Mouse (Mus musculus) forebrain, postnatal 0 days (tissue): ENCODE measurements at regions not wholly inside any gene's neighbourhood (a gene's known extent, or its start where the extent isn't known, plus 50 kb on each side); places are given as distances from the start of the nearest gene placed in this dataset.
A peak's percentile ranks its signal among the peaks of the same experiment; 100 is the strongest.

Source experiments
- ATAC-seq: fragments of 200-750 bp; cut with Nextera tagmentation; 2 replicates; pipeline ENCODE4 v1.8.0; 2017; ENCODE audit warnings: mild to moderate bottlenecking, moderate library complexity
- DNase-seq: peaks from one replicate; pipeline ENCODE4 v3.0.0-alpha.2; 2015
- H3K27ac ChIP-seq: fragments of 300-500 bp; sonication (generic); 2 replicates; pipeline ENCODE4 v1.5.1; 2014; ENCODE audit warnings: low read depth, mild to moderate bottlenecking, antibody characterized with exemption, low read length, moderate library complexity, mixed read lengths
- H3K27me3 ChIP-seq: fragments of 300-500 bp; sonication (generic); 2 replicates; pipeline ENCODE4 v1.6.1; 2014; ENCODE audit warnings: mild to moderate bottlenecking, low read length, mixed read lengths; ENCODE audit not compliant: insufficient read depth
- H3K36me3 ChIP-seq: fragments of 300-500 bp; sonication (generic); 2 replicates; pipeline ENCODE4 v1.6.1; 2014; ENCODE audit warnings: mild to moderate bottlenecking, moderate library complexity; ENCODE audit not compliant: insufficient read depth
- H3K4me1 ChIP-seq: fragments of 300-500 bp; sonication (generic); 2 replicates; pipeline ENCODE4 v1.6.1; 2014; ENCODE audit warnings: antibody characterized with exemption; ENCODE audit not compliant: insufficient read depth
- H3K4me2 ChIP-seq: fragments of 300-500 bp; sonication (generic); 2 replicates; pipeline ENCODE4 v1.6.1; 2014; ENCODE audit warnings: low read depth, mild to moderate bottlenecking, moderate library complexity
- H3K4me3 ChIP-seq: fragments of 300-500 bp; sonication (generic); 2 replicates; pipeline ENCODE4 v1.5.1; 2014; ENCODE audit warnings: low read depth, low read length, mixed read lengths
- H3K9ac ChIP-seq: fragments of 300-500 bp; sonication (generic); 2 replicates; pipeline ENCODE4 v1.6.1; 2014; ENCODE audit warnings: mild to moderate bottlenecking
- H3K9me3 ChIP-seq: fragments of 300-500 bp; sonication (generic); 2 replicates; pipeline ENCODE4 v1.6.1; 2016; ENCODE audit warnings: low read length
- CTCF ChIP-seq: sonication (generic); IDR thresholded peaks from 2 replicates; pipeline ENCODE4 v1.5.1; 2016; ENCODE audit warnings: antibody characterized with exemption, control low read depth, low read depth
- WGBS: fragments of 180-500 bp; shearing (Covaris S2); extraction: QIAGEN DNeasy Blood & Tissue Kit; methylation state at CpG from one replicate; pipeline ENCODE4 v1.1.7; 2014; 5-methylcytosine and 5-hydroxymethylcytosine counted together

DNA sequence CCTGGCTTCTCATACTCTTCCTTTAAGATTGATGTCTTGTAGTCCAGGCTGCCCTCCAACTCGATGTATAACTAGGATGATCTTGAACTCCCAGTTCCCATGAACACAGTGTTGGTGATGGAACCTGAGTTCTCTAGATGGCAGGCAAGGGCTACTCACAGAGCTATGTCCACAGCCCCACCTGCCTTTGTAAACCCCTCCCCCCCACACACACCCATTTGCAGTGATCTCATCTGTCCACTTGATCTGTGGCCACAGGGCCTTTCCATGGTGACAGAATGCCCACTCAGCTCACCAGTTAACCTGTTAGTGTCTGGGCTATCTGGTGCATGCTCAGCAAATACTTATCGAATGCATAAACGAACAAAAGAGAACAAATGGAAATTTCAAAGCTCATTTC, 176.4 kb downstream of the Nucb2 start:
- no peak overlapping the region for H3K9ac ChIP-seq
- H3K27ac ChIP-seq, result no peak overlapping the region
- no peaks in the 10 kb centered on the region for H3K36me3 ChIP-seq
- no peak overlapping the region for H3K4me2 ChIP-seq
- H3K9me3 ChIP-seq, result no peaks in the 10 kb centered on the region
- no peak for ATAC-seq
- no peak overlapping the region for H3K4me3 ChIP-seq
- H3K4me1 ChIP-seq, result no peaks in the 10 kb centered on the region
- no peak for TF ChIP-seq CTCF
- WGBS, result 54% methylated on average over 3 of the region's 3 CpGs
- no peak for DNase-seq
- H3K27me3 ChIP-seq, result no peaks in the 10 kb centered on the region

DNA sequence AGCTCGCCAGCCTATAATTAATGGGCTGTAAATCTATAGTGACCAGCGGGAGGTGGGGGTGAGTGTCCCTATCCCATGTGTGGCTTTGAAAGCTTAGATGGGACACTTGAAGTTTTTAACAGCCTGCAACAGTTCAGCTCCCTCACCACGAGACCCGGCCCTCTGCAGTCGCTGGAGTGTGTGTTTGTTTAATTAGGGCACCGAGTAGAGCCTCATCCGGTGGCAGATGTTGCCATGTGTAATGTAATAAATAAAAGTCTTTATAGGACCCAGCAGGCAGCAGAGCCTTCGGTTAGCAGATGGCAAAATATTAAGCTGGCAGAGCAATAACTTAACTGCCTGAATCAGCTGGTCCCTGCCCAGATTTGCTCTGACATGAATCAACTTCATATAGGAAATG, 177.1 kb downstream of the Nucb2 start:
- Histone ChIP-seq H3K4me2 (no peak overlapping the region), H3K27ac (no peak overlapping the region), H3K9ac (no peak overlapping the region), H3K27me3 (no peaks in the 10 kb centered on the region), H3K36me3 (no peaks in the 10 kb centered on the region), H3K9me3 (no peaks in the 10 kb centered on the region), H3K4me3 (no peak overlapping the region), H3K4me1 (no peaks in the 10 kb centered on the region)
- TF ChIP-seq CTCF, result no peak
- 29% methylated on average over 8 of the region's 8 CpGs for WGBS
- DNase-seq (peak; percentile 47), ATAC-seq (peak; percentile 56)

DNA sequence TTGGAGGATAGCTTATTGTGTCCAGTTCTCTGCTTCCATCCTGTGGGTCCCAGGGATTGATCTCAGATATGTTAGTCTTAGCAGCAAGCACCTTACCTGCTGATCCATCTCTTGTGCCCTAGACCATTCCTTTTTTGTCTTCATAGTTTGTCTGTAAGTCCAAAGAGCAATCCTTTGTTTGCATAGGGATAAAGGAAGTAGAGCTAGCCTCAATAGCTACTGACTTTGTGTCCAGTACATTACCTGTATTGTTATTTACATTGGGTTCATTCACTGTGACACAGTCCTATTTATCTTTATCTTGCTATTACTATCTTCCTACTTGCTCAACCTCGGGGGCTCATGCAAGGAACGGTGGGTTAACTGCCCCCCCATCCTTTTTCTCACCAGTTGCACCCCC, 196.2 kb downstream of the Nucb2 start:
- Histone ChIP-seq H3K27ac (no peak overlapping the region), H3K4me3 (no peak overlapping the region), H3K27me3 (no peaks in the 10 kb centered on the region), H3K36me3 (no peaks in the 10 kb centered on the region), H3K4me2 (no peak overlapping the region), H3K9me3 (no peaks in the 10 kb centered on the region), H3K9ac (no peak overlapping the region), H3K4me1 (peaks cover 3% of the 10 kb centered on the region; the same call in 1 of the 2 replicates)
- DNase-seq (no peak), ATAC-seq (no peak)
- whole genome bisulfite sequencing, result 78% methylated on average over 2 of the region's 2 CpGs
- TF ChIP-seq CTCF, result no peak

DNA sequence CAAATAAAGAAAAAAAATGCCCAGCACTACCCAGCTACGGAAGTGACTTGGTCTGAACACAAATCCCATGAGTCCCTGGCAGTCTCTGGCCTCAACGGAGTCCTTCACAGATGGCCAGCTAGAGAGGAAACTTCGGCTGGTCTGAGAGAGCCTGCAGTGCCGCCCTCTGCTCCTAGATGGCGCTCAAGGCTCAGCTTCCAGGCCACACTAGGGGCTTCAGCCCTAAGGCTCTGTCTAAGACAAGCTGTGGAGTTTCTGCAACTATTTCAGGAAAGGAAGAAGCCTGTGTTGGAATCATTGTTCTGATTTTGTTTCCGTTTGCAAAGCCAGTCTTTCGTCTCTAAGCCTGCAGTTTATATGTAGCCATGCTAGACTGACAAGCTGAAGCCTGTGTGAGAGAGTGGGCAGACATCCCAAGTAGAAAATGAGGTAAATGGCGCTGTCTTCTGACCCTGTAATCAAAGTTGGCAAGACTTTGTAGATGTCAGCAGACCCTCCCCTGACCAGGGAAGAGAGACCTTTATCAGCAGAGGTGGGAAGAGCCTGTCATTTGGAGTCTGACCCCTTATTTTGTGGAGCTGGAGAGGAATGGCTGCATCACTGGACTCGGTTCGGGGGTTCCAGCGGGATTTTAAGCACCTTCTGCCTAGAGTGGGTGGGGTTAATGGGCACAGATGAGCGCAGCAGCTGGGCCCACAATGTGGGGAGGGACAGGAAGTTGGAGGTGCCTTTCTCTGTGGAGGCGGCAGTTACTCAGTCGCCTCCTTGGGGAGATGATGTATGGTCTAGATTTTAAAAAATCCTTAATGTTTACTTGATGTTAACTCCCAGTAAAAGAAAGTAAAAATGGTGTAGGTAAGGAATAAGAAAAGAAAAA, 197.5 kb downstream of the Nucb2 start:
- TF ChIP-seq CTCF, result peak; percentile 99
- Histone ChIP-seq H3K4me2 (no peak overlapping the region), H3K36me3 (no peaks in the 10 kb centered on the region), H3K9me3 (no peaks in the 10 kb centered on the region), H3K9ac (no peak overlapping the region), H3K27ac (no peak overlapping the region), H3K4me3 (no peak overlapping the region), H3K4me1 (peaks cover 3% of the 10 kb centered on the region; the same call in 1 of the 2 replicates), H3K27me3 (no peaks in the 10 kb centered on the region)
- ATAC-seq (peak; percentile 95), DNase-seq (peak; percentile 90)
- WGBS, result 44% methylated on average over 14 of the region's 14 CpGs

DNA sequence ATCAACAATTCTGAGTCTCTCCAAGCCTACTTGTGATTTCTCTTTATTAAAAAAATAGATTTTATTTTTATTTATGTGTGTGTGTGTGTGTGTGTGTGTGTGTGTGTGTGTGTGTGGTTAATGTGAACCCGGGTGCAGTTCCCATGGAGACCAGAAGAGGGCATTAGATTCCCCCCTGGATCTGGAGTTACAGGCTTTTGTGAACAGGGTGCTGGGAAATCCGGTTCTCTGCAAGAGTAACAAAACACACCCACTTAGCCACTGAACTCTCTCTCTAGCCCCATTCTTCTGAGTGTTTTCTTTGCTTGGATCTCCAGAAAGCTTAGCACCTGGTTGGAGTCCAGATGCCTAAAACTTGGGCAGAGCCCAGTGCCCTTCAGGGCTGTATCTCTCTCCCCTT, 198.4 kb downstream of the Nucb2 start:
- H3K4me1 ChIP-seq, result peaks cover 3% of the 10 kb centered on the region; the same call in 1 of the 2 replicates
- no peak overlapping the region for H3K27ac ChIP-seq
- H3K36me3 ChIP-seq, result no peaks in the 10 kb centered on the region
- DNase-seq (no peak), ATAC-seq (no peak)
- peak; percentile 34 for TF ChIP-seq CTCF
- no peak overlapping the region for H3K4me2 ChIP-seq
- H3K27me3 ChIP-seq, result no peaks in the 10 kb centered on the region
- WGBS, result 79% methylated on average over 2 of the region's 2 CpGs
- H3K4me3 ChIP-seq, result no peak overlapping the region
- H3K9me3 ChIP-seq, result no peaks in the 10 kb centered on the region
- H3K9ac ChIP-seq, result no peak overlapping the region

DNA sequence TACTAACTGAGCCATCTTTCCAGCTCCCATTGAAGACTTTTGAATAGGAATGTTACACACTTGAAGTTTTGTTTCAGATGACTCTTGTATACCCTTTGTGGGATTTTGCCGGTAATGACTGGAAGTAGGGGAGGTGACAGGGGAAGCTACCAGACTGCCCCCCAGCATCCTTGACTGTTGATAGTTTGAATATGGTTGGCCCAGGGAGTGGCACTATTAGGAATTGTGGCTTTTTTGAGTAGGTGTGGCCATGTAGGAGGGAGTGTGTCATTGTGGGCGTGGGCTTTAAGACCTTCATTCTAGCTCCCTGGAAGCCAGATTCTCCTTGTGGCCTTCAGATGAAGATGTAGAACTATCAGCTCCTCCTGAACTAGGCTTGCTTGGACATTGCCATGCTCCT, 207.4 kb downstream of the Nucb2 start:
- Histone ChIP-seq H3K9me3 (no peaks in the 10 kb centered on the region), H3K9ac (no peak overlapping the region), H3K4me3 (no peak overlapping the region), H3K27me3 (no peaks in the 10 kb centered on the region), H3K36me3 (no peaks in the 10 kb centered on the region), H3K27ac (no peak overlapping the region), H3K4me1 (no peaks in the 10 kb centered on the region), H3K4me2 (no peak overlapping the region)
- no peak for DNase-seq
- TF ChIP-seq CTCF, result no peak
- 90% methylated on average over 2 of the region's 2 CpGs for WGBS
- ATAC-seq, result no peak

DNA sequence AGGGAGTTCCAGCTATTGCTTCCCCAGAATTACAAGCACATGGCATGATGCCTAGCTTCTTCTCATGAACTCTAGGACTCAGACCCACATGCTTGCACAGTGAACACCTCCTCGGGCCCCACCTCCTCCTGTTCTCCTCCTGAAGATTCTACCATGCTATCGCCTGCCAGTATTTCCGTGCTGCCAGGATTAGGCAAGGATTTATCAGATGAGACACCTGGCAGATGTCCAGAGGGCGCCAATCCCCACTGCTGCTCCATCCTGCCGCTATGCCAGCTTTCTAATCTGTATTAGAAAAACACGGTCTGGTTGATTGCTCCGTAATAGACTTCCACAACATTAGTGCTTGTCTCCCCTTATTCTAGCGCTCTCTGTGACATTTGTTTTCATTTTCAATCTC, 209.0 kb downstream of the Nucb2 start:
- no peaks in the 10 kb centered on the region for H3K4me1 ChIP-seq
- no peak overlapping the region for H3K4me3 ChIP-seq
- no peak for TF ChIP-seq CTCF
- no peak overlapping the region for H3K9ac ChIP-seq
- no peak overlapping the region for H3K27ac ChIP-seq
- ATAC-seq (no peak; the same call in 1 of the 2 replicates), DNase-seq (peak; percentile 52)
- no peaks in the 10 kb centered on the region for H3K27me3 ChIP-seq
- no peaks in the 10 kb centered on the region for H3K36me3 ChIP-seq
- WGBS, result 32% methylated on average over 8 of the region's 8 CpGs
- H3K9me3 ChIP-seq, result no peaks in the 10 kb centered on the region
- no peak overlapping the region for H3K4me2 ChIP-seq
